Mouse (Mus musculus) hindbrain, embryonic 13.5 days (tissue): ENCODE data around the gene Krtap10-10. TPM values are rescaled to one million over a fixed set of nuclear protein-coding genes. Genes with fewer than 3 reads are reported as not detected.

Experiments
- ATAC-seq: fragments of 200-750 bp; cut with Nextera tagmentation; 2 replicates; pipeline ENCODE4 v1.8.0; 2017; ENCODE audit warnings: moderate TSS enrichment; ENCODE audit not compliant: low FRiP score
- H3K27ac ChIP-seq: fragments of 300-500 bp; sonication (generic); 2 replicates; pipeline ENCODE4 v1.5.1; 2015; ENCODE audit warnings: inconsistent platforms, mild to moderate bottlenecking, moderate library complexity
- H3K27me3 ChIP-seq: fragments of 300-500 bp; sonication (generic); 2 replicates; pipeline ENCODE4 v1.6.1; 2015; ENCODE audit warnings: mild to moderate bottlenecking, inconsistent platforms
- H3K36me3 ChIP-seq: fragments of 300-500 bp; sonication (generic); 2 replicates; pipeline ENCODE4 v1.6.1; 2015; ENCODE audit warnings: mild to moderate bottlenecking, inconsistent platforms
- H3K4me1 ChIP-seq: fragments of 300-500 bp; sonication (generic); replicated peaks from 2 replicates; pipeline ENCODE4 v1.6.1; 2015; ENCODE audit warnings: inconsistent platforms
- H3K4me2 ChIP-seq: fragments of 300-500 bp; sonication (generic); 2 replicates; pipeline ENCODE4 v1.6.1; 2015; ENCODE audit warnings: inconsistent platforms, mild to moderate bottlenecking, moderate library complexity
- H3K4me3 ChIP-seq: fragments of 300-500 bp; sonication (generic); 2 replicates; pipeline ENCODE4 v1.5.1; 2015; ENCODE audit warnings: mild to moderate bottlenecking, inconsistent platforms
- H3K9ac ChIP-seq: fragments of 300-500 bp; sonication (generic); 2 replicates; pipeline ENCODE4 v1.6.1; 2015; ENCODE audit warnings: mild to moderate bottlenecking, inconsistent platforms
- H3K9me3 ChIP-seq: fragments of 300-500 bp; sonication (generic); 2 replicates; pipeline ENCODE4 v1.6.1; 2016; ENCODE audit warnings: inconsistent platforms
- WGBS: fragments of 180-500 bp; shearing (Covaris S2); methylation state at CpG from one replicate; pipeline ENCODE4 v1.1.7; 2015; 5-methylcytosine and 5-hydroxymethylcytosine counted together
- polyA plus RNA-seq: library from polyadenylated mRNA; unstranded; fragments of >200 nt; fragmentation: Nextera tagmentation; extraction: Ambion mirVana; gene quantifications from 2 replicates; pipeline ENCODE4 v1.2.1, GENCODE M21; 2015

Gene Krtap10-10
- polyA plus RNA-seq, 1 experiment from 2014 or later = not detected

GRCm38 (mm10) chr10:77819203-77819602, 16.5 kb upstream of the Krtap10-10 start:
- WGBS = 57% methylated on average over 4 of the region's 4 CpGs
- Histone ChIP-seq H3K27ac (no peak overlapping the region), H3K4me1 (0 out of 2 replicates have a peak, but pooled peaks cover under 1% of the 10 kb centered on the region), H3K9me3 (peaks cover 6% of the 10 kb centered on the region; the same call in 1 of the 2 replicates), H3K36me3 (no peaks in the 10 kb centered on the region), H3K9ac (no peak overlapping the region; the same call in 1 of the 2 replicates), H3K27me3 (no peaks in the 10 kb centered on the region), H3K4me3 (no peak overlapping the region), H3K4me2 (no peak overlapping the region)
- no peak for ATAC-seq

GRCm38 (mm10) chr10:77826951-77827350, 8.8 kb upstream of the Krtap10-10 start, which contains the start of gene Krtap10-4:
Gene Krtap10-4, minus strand, starts transcription at chr10:77827095.
- Histone ChIP-seq H3K9ac (no peak within 1 kb of the TSS), H3K27me3 (no peaks in the 10 kb centered on the region), H3K36me3 (no peaks in the 10 kb centered on the region), H3K4me3 (no peak within 1 kb of the TSS), H3K4me1 (no peaks in the 10 kb centered on the region), H3K27ac (no peak within 1 kb of the TSS), H3K4me2 (no peak within 1 kb of the TSS), H3K9me3 (peaks cover 6% of the 10 kb centered on the region; the same call in 1 of the 2 replicates)
- 77% methylated on average over 6 of the region's 6 CpGs for WGBS
- ATAC-seq = no peak

GRCm38 (mm10) chr10:77839006-77839405, 3.3 kb downstream of the Krtap10-10 start:
- Histone ChIP-seq H3K4me2 (no peak overlapping the region), H3K4me1 (no peaks in the 10 kb centered on the region), H3K36me3 (no peaks in the 10 kb centered on the region), H3K27me3 (no peaks in the 10 kb centered on the region), H3K4me3 (no peak overlapping the region), H3K9me3 (peaks cover 19% of the 10 kb centered on the region), H3K27ac (no peak overlapping the region), H3K9ac (no peak overlapping the region)
- 81% methylated on average over 6 of the region's 6 CpGs for WGBS
- ATAC-seq = no peak

- 79% methylated on average over 3 of the region's 3 CpGs for WGBS
Measured at GRCm38 (mm10) chr10:77846503-77846902, 10.8 kb downstream of the Krtap10-10 start, which contains the start of gene Gm36176. Gene Gm36176, plus strand, starts transcription at chr10:77846803.

GRCm38 (mm10) chr10:77846961-77847360, 11.2 kb downstream of the Krtap10-10 start:
- Histone ChIP-seq H3K27ac (no peak overlapping the region), H3K4me2 (no peak overlapping the region), H3K36me3 (no peaks in the 10 kb centered on the region), H3K27me3 (no peaks in the 10 kb centered on the region), H3K9ac (no peak overlapping the region), H3K4me3 (no peak overlapping the region), H3K4me1 (no peaks in the 10 kb centered on the region), H3K9me3 (peaks cover 32% of the 10 kb centered on the region)
- 16% methylated on average over 2 of the region's 2 CpGs for WGBS
- no peak for ATAC-seq

More at GRCm38 (mm10) chr10:77846503-77846902, 10.8 kb downstream of the Krtap10-10 start, which contains the start of gene Gm36176:
- no peak for ATAC-seq
- Histone ChIP-seq H3K4me3 (no peak within 1 kb of the TSS), H3K36me3 (no peaks in the 10 kb centered on the region), H3K4me1 (no peaks in the 10 kb centered on the region), H3K27ac (no peak within 1 kb of the TSS), H3K4me2 (no peak within 1 kb of the TSS), H3K27me3 (no peaks in the 10 kb centered on the region), H3K9ac (no peak within 1 kb of the TSS), H3K9me3 (peaks cover 34% of the 10 kb centered on the region)

GRCm38 (mm10) chr10:77847538-77847937, 11.8 kb downstream of the Krtap10-10 start:
- Histone ChIP-seq H3K9me3 (peaks cover 32% of the 10 kb centered on the region), H3K4me3 (no peak overlapping the region), H3K27me3 (no peaks in the 10 kb centered on the region), H3K9ac (no peak overlapping the region), H3K4me1 (no peaks in the 10 kb centered on the region), H3K4me2 (no peak overlapping the region), H3K36me3 (no peaks in the 10 kb centered on the region), H3K27ac (no peak overlapping the region)
- ATAC-seq = no peak
- 80% methylated on average over 2 of the region's 2 CpGs for WGBS

GRCm38 (mm10) chr10:77852559-77852958, 16.8 kb downstream of the Krtap10-10 start, which contains the start of gene Gm10318:
Gene Gm10318, plus strand, starts transcription at chr10:77852859.
- H3K9ac ChIP-seq = no peak within 1 kb of the TSS
- 73% methylated on average over 9 of the region's 9 CpGs for WGBS
- no peaks in the 10 kb centered on the region for H3K36me3 ChIP-seq
- no peaks in the 10 kb centered on the region for H3K4me1 ChIP-seq
- 0 out of 2 replicates have a peak, but pooled peaks cover 5% of the 10 kb centered on the region for H3K9me3 ChIP-seq
- H3K27ac ChIP-seq = no peak within 1 kb of the TSS
- no peak within 1 kb of the TSS for H3K4me2 ChIP-seq
- no peaks in the 10 kb centered on the region for H3K27me3 ChIP-seq
- H3K4me3 ChIP-seq = no peak within 1 kb of the TSS
- no peak for ATAC-seq

- Histone ChIP-seq H3K9ac (no peak within 1 kb of the TSS), H3K4me2 (no peak within 1 kb of the TSS), H3K36me3 (no peaks in the 10 kb centered on the region), H3K9me3 (no peaks in the 10 kb centered on the region), H3K4me3 (no peak within 1 kb of the TSS), H3K27me3 (0 out of 2 replicates have a peak, but pooled peaks cover 4% of the 10 kb centered on the region), H3K27ac (no peak within 1 kb of the TSS), H3K4me1 (0 out of 2 replicates have a peak, but pooled peaks cover 4% of the 10 kb centered on the region)
- no peak for ATAC-seq
- WGBS = 48% methylated on average over 7 of the region's 7 CpGs
Measured at GRCm38 (mm10) chr10:77861675-77862074, 25.9 kb downstream of the Krtap10-10 start, which contains the start of gene Gm3285. Gene Gm3285, plus strand, starts transcription at chr10:77861975.

GRCm38 (mm10) chr10:77864067-77864761, 28.5 kb downstream of the Krtap10-10 start:
- H3K9me3 ChIP-seq = no peaks in the 10 kb centered on the region
- H3K4me1 ChIP-seq = 0 out of 2 replicates have a peak, but pooled peaks cover 4% of the 10 kb centered on the region
- no peak overlapping the region for H3K9ac ChIP-seq
- peak overlapping the region; percentile 32 for H3K4me2 ChIP-seq
- H3K27me3 ChIP-seq = 0 out of 2 replicates have a peak, but pooled peaks cover 4% of the 10 kb centered on the region
- no peaks in the 10 kb centered on the region for H3K36me3 ChIP-seq
- peak; percentile 69; the same call in 1 of the 2 replicates for ATAC-seq
- no peak overlapping the region for H3K27ac ChIP-seq
- peak overlapping the region; percentile 14; the same call in 1 of the 2 replicates for H3K4me3 ChIP-seq
- 42% methylated on average over 14 of the region's 14 CpGs for WGBS

GRCm38 (mm10) chr10:77864762-77865143, 29.0 kb downstream of the Krtap10-10 start:
- H3K4me2 ChIP-seq = peak overlapping the region; percentile 32
- 35% methylated on average over 11 of the region's 11 CpGs for WGBS
- H3K36me3 ChIP-seq = no peaks in the 10 kb centered on the region
- 0 out of 2 replicates have a peak, but pooled peaks cover 4% of the 10 kb centered on the region for H3K27me3 ChIP-seq
- 0 out of 2 replicates have a peak, but pooled peaks have one; percentile 63 for ATAC-seq
- H3K9me3 ChIP-seq = no peaks in the 10 kb centered on the region
- no peak overlapping the region for H3K9ac ChIP-seq
- no peak overlapping the region for H3K27ac ChIP-seq
- H3K4me1 ChIP-seq = 0 out of 2 replicates have a peak, but pooled peaks cover 4% of the 10 kb centered on the region
- H3K4me3 ChIP-seq = peak overlapping the region; percentile 14; the same call in 1 of the 2 replicates

- no peak overlapping the region for H3K27ac ChIP-seq
- H3K9ac ChIP-seq = no peak overlapping the region
- 50% methylated on average over 1 of the region's 1 CpGs for WGBS
- no peaks in the 10 kb centered on the region for H3K9me3 ChIP-seq
- no peaks in the 10 kb centered on the region for H3K36me3 ChIP-seq
- no peak overlapping the region for H3K4me3 ChIP-seq
- no peaks in the 10 kb centered on the region for H3K27me3 ChIP-seq
- H3K4me2 ChIP-seq = no peak overlapping the region
- no peak for ATAC-seq
- H3K4me1 ChIP-seq = 0 out of 2 replicates have a peak, but pooled peaks cover 3% of the 10 kb centered on the region
Measured at GRCm38 (mm10) chr10:77867546-77867945, 31.8 kb downstream of the Krtap10-10 start.

- Histone ChIP-seq H3K9me3 (no peaks in the 10 kb centered on the region), H3K4me1 (no peaks in the 10 kb centered on the region), H3K27ac (no peak overlapping the region), H3K4me2 (no peak overlapping the region), H3K4me3 (no peak overlapping the region), H3K27me3 (no peaks in the 10 kb centered on the region), H3K36me3 (no peaks in the 10 kb centered on the region), H3K9ac (no peak overlapping the region)
- 92% methylated on average over 7 of the region's 7 CpGs for WGBS
- no peak for ATAC-seq
Measured at GRCm38 (mm10) chr10:77869651-77870050, 33.9 kb downstream of the Krtap10-10 start.
